Mouse (Mus musculus) stomach, embryonic 14.5 days (tissue): ENCODE measurements around the gene Tbc1d17. TPM values are rescaled to one million over a fixed set of nuclear protein-coding genes. Genes with fewer than 3 reads are reported as not detected.
A peak's percentile ranks its signal among the peaks of the same experiment; 100 is the strongest.

Source experiments
- ATAC-seq: fragments of 200-750 bp; cut with Nextera tagmentation; 2 replicates; pipeline ENCODE4 v1.8.0; 2017; ENCODE audit warnings: low read depth, moderate TSS enrichment; ENCODE audit not compliant: insufficient number of reproducible peaks, insufficient read depth, low FRiP score
- H3K27ac ChIP-seq: fragments of 300-500 bp; sonication (generic); 2 replicates; pipeline ENCODE4 v1.5.1; 2014; ENCODE audit warnings: mild to moderate bottlenecking, low read length, moderate library complexity, mixed read lengths
- H3K27me3 ChIP-seq: fragments of 300-500 bp; sonication (generic); 2 replicates; pipeline ENCODE4 v1.6.1; 2014; ENCODE audit warnings: low read length, control low read depth, mixed read lengths; ENCODE audit not compliant: control insufficient read depth, insufficient read depth
- H3K36me3 ChIP-seq: fragments of 300-500 bp; sonication (generic); 2 replicates; pipeline ENCODE4 v1.6.1; 2014; ENCODE audit warnings: mild to moderate bottlenecking, control low read depth, low read length, moderate library complexity, mixed read lengths; ENCODE audit not compliant: control insufficient read depth, insufficient read depth
- H3K4me1 ChIP-seq: fragments of 300-500 bp; sonication (generic); 2 replicates; pipeline ENCODE4 v1.6.1; 2014; ENCODE audit warnings: low read length, control low read depth, mixed read lengths; ENCODE audit not compliant: control insufficient read depth, insufficient read depth
- H3K4me2 ChIP-seq: fragments of 300-500 bp; sonication (generic); replicated peaks from 2 replicates; pipeline ENCODE4 v1.6.1; 2014; ENCODE audit warnings: low read depth, low read length, control low read depth
- H3K4me3 ChIP-seq: fragments of 300-500 bp; sonication (generic); 2 replicates; pipeline ENCODE4 v1.5.1; 2014; ENCODE audit warnings: low read depth, low read length, control low read depth
- H3K9ac ChIP-seq: fragments of 300-500 bp; sonication (generic); replicated peaks from 2 replicates; pipeline ENCODE4 v1.6.1; 2014; ENCODE audit warnings: low read depth, mild to moderate bottlenecking, control low read depth, low read length, moderate library complexity, mixed read lengths
- H3K9me3 ChIP-seq: fragments of 300-500 bp; sonication (generic); 2 replicates; pipeline ENCODE4 v1.6.1; 2016; ENCODE audit warnings: low read depth, low read length, control low read depth; ENCODE audit not compliant: control insufficient read depth
- WGBS: fragments of 180-500 bp; shearing (Covaris S2); extraction: QIAGEN DNeasy Blood & Tissue Kit; methylation state at CpG from one replicate; pipeline ENCODE4 v1.1.7; 2014; 5-methylcytosine and 5-hydroxymethylcytosine counted together
- polyA plus RNA-seq: library from polyadenylated mRNA; unstranded; fragments of >200 nt; fragmentation: Nextera tagmentation; extraction: Ambion mirVana; gene quantifications from 2 replicates; pipeline ENCODE4 v1.2.1, GENCODE M21; 2014

The Tbc1d17 gene
- polyA plus RNA-seq, 1 experiment from 2014 or later = 71.8 TPM

GRCm38 (mm10) chr7:44836423-44837053, 12.3 kb downstream of the Tbc1d17 start:
- WGBS = 81% methylated on average over 9 of the region's 9 CpGs

GRCm38 (mm10) chr7:44836016-44836404, 12.9 kb downstream of the Tbc1d17 start:
- Histone ChIP-seq H3K27ac (no peak overlapping the region), H3K4me3 (no peak overlapping the region), H3K4me2 (no peak overlapping the region), H3K36me3 (peaks cover 11% of the 10 kb centered on the region), H3K27me3 (no peaks in the 10 kb centered on the region), H3K9me3 (no peaks in the 10 kb centered on the region), H3K9ac (no peak overlapping the region), H3K4me1 (peaks cover 10% of the 10 kb centered on the region; the same call in 1 of the 2 replicates)
- 36% methylated on average over 3 of the region's 3 CpGs for WGBS
- ATAC-seq = no peak

More at GRCm38 (mm10) chr7:44836423-44837053, 12.3 kb downstream of the Tbc1d17 start:
- H3K9me3 ChIP-seq = no peaks in the 10 kb centered on the region
- no peaks in the 10 kb centered on the region for H3K27me3 ChIP-seq
- H3K27ac ChIP-seq = no peak overlapping the region
- peaks cover 10% of the 10 kb centered on the region; the same call in 1 of the 2 replicates for H3K4me1 ChIP-seq
- no peak overlapping the region for H3K4me3 ChIP-seq
- ATAC-seq = no peak
- no peak overlapping the region for H3K4me2 ChIP-seq
- H3K9ac ChIP-seq = no peak overlapping the region
- peaks cover 6% of the 10 kb centered on the region; the same call in 1 of the 2 replicates for H3K36me3 ChIP-seq

GRCm38 (mm10) chr7:44835373-44836015, 13.4 kb downstream of the Tbc1d17 start:
- WGBS = 100% methylated on average over 1 of the region's 1 CpGs
- H3K9ac ChIP-seq = no peak overlapping the region
- no peaks in the 10 kb centered on the region for H3K9me3 ChIP-seq
- ATAC-seq = no peak
- H3K4me2 ChIP-seq = no peak overlapping the region
- peaks cover 16% of the 10 kb centered on the region for H3K36me3 ChIP-seq
- H3K4me1 ChIP-seq = peaks cover 10% of the 10 kb centered on the region; the same call in 1 of the 2 replicates
- no peak overlapping the region for H3K4me3 ChIP-seq
- no peak overlapping the region for H3K27ac ChIP-seq
- H3K27me3 ChIP-seq = no peaks in the 10 kb centered on the region

- no peaks in the 10 kb centered on the region for H3K4me1 ChIP-seq
- WGBS = 60% methylated on average over 4 of the region's 4 CpGs
- H3K36me3 ChIP-seq = peaks cover 41% of the 10 kb centered on the region
- H3K9me3 ChIP-seq = no peaks in the 10 kb centered on the region
- no peak overlapping the region for H3K4me3 ChIP-seq
- H3K4me2 ChIP-seq = no peak overlapping the region
- ATAC-seq = no peak
- H3K27me3 ChIP-seq = no peaks in the 10 kb centered on the region
- no peak overlapping the region for H3K9ac ChIP-seq
- H3K27ac ChIP-seq = no peak overlapping the region
Measured at GRCm38 (mm10) chr7:44832763-44833162, 16.1 kb downstream of the Tbc1d17 start.

GRCm38 (mm10) chr7:44828706-44829105, 20.2 kb downstream of the Tbc1d17 start:
- Histone ChIP-seq H3K9me3 (no peaks in the 10 kb centered on the region), H3K4me3 (no peak overlapping the region), H3K27ac (no peak overlapping the region), H3K27me3 (no peaks in the 10 kb centered on the region), H3K36me3 (peaks cover 46% of the 10 kb centered on the region), H3K9ac (no peak overlapping the region), H3K4me1 (peaks cover 7% of the 10 kb centered on the region; the same call in 1 of the 2 replicates), H3K4me2 (no peak overlapping the region)
- 85% methylated on average over 5 of the region's 5 CpGs for WGBS
- no peak for ATAC-seq

GRCm38 (mm10) chr7:44826771-44827170, 22.1 kb downstream of the Tbc1d17 start:
- no peak overlapping the region for H3K4me3 ChIP-seq
- WGBS = 83% methylated on average over 3 of the region's 3 CpGs
- H3K36me3 ChIP-seq = peaks cover 43% of the 10 kb centered on the region
- H3K27ac ChIP-seq = no peak overlapping the region
- H3K4me2 ChIP-seq = no peak overlapping the region
- no peak overlapping the region for H3K9ac ChIP-seq
- H3K9me3 ChIP-seq = no peaks in the 10 kb centered on the region
- H3K4me1 ChIP-seq = peaks cover 9% of the 10 kb centered on the region; the same call in 1 of the 2 replicates
- H3K27me3 ChIP-seq = no peaks in the 10 kb centered on the region
- ATAC-seq = no peak

GRCm38 (mm10) chr7:44824872-44825271, 24.0 kb downstream of the Tbc1d17 start:
- ATAC-seq = peak; percentile 79
- H3K4me1 ChIP-seq = peaks cover 14% of the 10 kb centered on the region; the same call in 1 of the 2 replicates
- no peak overlapping the region for H3K9ac ChIP-seq
- no peak overlapping the region for H3K4me2 ChIP-seq
- no peaks in the 10 kb centered on the region for H3K9me3 ChIP-seq
- H3K27me3 ChIP-seq = no peaks in the 10 kb centered on the region
- no peak overlapping the region for H3K4me3 ChIP-seq
- H3K36me3 ChIP-seq = peaks cover 24% of the 10 kb centered on the region
- no peak overlapping the region for H3K27ac ChIP-seq
- 16% methylated on average over 3 of the region's 3 CpGs for WGBS

- no peaks in the 10 kb centered on the region for H3K27me3 ChIP-seq
- WGBS = 47% methylated on average over 7 of the region's 7 CpGs
- H3K9ac ChIP-seq = no peak overlapping the region
- H3K9me3 ChIP-seq = no peaks in the 10 kb centered on the region
- H3K4me2 ChIP-seq = no peak overlapping the region
- peaks cover 10% of the 10 kb centered on the region; the same call in 1 of the 2 replicates for H3K36me3 ChIP-seq
- peaks cover 28% of the 10 kb centered on the region for H3K4me1 ChIP-seq
- ATAC-seq = no peak
- H3K4me3 ChIP-seq = no peak overlapping the region
- no peak overlapping the region for H3K27ac ChIP-seq
Measured at GRCm38 (mm10) chr7:44823409-44823808, 25.5 kb downstream of the Tbc1d17 start.
